Mouse (Mus musculus) MN1 (cell line): ENCODE results near the gene Gm8122.
"Not testable (repeated sequence)": the region's sequence is repeated elsewhere in the genome, so short reads cannot be mapped to it uniquely, and the experiment has no call there.

Experiments
- DNase-seq: peaks from one replicate; pipeline ENCODE4 v3.0.0-alpha.2; 2016; ENCODE audit warnings: low spot score

Gene Gm8122

DNA sequence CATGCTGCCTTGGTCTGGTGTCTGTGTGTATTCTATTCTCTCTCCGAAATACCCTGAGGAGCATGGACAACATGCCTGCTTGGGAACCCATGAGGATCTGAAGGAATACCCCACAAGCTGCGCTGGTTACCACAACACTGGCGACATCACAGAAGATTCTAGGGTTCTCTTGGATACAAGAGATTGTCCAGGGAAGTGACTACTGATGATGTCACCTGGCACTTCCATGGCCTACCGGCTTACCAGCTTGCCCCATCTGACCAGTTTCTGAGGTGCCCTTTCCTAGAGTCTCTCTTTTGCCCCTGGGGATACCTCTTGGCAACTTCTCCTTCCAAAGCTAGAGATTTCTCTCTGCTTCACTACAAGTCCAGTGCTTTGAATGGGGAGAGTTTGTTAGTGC, at the start of gene Gm8122:
Gene Gm8122 (minus strand): TSS at position 101 of the 400 bp plus-strand sequence.
- not testable (repeated sequence) for DNase-seq

DNA sequence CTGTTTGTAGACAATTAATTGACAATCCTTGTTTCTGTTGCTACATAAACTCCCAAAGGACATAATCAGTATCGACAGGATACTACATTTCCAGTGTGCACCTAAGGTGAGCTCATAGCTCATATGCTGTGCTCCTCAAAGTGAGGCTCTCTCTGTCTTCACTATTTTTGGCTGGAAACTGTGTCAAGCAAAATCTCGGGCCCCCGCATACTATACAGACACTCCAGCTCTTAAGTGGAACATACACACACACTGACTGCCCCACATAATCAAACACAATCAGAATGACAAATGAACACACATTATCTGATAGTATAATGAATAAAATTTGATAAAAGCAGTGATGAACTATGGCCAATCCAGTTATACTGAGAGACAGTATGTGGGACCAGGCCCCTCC, 43.6 kb upstream of the Gm8122 start:
- not testable (repeated sequence) for DNase-seq

DNA sequence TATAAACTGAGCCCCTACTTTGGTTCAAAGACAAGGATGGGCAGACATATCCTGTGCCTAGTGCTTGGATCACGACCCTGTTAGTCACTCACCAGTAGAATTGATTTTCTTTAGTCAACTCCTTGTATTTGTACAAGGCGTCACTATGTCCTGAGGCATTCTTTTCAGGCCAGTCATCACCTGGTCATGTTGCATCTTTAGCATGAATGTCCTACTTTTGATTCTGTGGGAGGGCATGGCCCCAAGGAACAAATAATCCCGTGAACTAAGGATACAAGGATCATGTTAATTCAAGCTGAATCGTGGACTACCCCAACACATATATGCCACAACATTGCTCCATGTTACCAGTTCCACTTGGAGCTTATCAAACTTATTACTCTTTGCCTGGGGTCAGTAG, 43.0 kb upstream of the Gm8122 start:
- DNase-seq: not testable (repeated sequence)

DNA sequence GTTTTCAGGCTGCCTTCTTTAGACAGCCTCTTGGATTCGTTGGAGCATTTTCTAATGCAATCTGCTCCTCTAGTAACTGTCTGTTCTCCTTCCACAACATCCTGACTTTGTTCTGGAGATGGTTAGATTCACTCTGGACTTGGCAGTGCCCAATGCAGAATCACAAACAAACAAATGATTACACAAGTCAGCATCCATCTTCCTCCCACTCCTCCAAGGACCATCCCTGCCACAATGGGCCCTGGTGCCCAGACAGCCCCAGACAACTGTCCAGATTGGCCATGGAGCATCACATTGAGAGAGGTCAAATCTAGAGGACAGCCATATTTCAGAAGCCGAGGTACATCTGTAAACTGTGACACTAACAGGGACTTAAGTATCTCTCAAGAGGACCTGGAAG, 42.4 kb upstream of the Gm8122 start:
- not testable (repeated sequence) for DNase-seq

DNA sequence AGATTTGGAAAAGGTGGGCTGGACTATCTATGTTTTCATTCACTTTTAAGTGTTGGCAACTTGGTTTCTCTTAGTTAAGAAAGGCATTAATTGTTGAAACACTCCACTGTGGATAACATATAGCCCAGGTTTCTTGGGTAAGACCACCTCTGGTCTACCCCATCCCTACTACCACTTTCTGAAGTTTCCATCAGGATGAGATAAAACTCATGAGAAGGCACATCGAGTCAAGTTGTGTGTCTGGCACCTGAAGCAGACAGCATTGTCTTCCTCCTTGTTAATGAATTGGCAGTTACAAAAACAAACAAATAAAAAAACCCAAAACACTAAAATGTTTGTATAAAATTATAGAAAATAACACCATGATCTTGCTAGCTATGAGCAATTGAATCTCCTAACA, 40.6 kb upstream of the Gm8122 start:
- not testable (repeated sequence) for DNase-seq

DNA sequence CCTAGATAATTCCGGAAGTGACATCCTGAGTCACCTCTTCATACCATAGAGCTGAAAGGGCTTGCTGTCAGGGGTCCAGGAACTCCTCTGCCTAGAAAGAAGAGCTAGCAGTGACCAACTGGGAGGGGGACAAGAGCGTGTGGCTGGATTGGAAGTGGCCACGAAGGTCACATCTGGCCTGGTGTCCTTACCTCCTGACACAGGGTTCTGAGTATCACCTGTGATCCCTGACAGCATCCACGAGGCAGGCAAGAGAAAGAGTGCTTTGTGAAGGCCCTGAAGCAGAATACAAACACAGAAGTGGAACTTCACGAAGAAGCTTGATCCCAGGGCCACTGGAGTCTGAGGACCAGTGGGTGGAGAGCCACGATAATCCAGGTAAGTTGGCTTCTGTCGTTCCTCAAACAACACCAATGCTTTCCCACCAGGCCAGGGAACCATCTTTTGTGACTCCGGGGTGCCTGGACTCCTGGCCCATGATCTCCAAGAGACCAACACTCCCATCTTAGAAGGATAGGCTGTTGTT, 39.9 kb upstream of the Gm8122 start, which contains the start of gene Gm9732:
Gene Gm9732 (plus strand): TSS at position 51 of the 526 bp plus-strand sequence.
- not testable (repeated sequence) for DNase-seq

DNA sequence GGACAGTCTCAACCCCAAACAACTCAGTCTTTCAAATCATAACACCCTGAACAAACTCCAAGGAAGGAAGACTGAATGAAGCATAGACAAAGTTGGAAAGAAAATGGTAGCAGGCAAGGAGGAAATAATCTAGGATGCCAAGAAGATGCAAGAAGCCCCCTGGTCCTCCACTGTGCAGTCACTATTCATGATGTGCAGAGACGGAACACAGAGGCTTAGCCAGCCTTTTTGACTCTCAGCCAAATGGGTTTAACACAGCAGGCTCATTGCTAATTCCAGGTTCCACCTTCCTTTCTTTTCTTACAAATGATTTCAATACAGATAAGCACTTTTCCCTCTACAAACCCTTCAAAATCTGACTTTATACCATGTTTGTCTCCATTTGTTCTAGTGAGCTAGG, 38.1 kb upstream of the Gm8122 start:
- not testable (repeated sequence) for DNase-seq

DNA sequence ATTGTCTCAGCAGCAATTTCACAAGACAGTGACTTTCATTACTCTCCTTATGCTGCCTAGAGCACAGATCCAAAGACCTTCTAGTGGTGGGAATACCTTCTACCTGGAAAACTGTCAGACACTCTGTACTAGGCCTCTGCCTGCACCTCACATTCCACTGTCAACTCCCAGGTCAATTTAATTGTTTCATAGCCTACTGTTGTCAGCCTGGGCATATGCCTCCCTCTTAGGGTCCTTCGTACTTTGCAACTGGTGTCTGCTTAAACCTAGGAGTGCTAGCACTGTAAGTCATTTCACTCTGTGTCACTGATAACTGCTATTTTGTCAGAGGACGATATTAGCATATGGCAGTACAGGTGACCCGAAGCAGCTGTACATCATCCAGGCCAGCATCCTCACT, 34.1 kb upstream of the Gm8122 start:
- DNase-seq: not testable (repeated sequence)

DNA sequence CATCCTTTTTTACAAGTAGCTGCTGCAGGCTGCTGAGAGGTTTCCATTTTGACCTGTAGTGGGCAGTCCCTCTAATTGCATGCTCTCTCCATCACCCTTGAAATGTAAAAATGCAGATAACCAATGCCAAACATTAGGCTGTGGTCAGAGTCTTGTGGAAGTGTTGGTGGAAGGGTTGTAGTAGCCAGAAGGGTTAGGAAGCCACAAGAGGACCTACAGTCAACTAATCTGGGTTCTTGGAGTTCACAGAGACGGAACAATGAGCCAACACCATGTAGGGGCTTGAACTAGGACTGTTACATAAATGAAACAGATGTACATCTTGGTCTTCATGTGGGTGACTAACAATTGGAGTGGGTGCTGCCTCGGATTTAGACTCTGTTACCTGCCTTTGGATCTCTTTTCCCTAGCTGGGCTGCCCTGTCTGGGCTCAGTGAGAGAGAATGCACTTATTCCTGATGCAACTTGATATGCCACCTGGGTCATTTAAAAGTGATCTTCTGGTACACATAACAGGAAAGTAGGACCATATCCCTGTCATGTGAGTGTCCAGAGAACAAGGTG, 33.5 kb upstream of the Gm8122 start:
- not testable (repeated sequence) for DNase-seq

DNA sequence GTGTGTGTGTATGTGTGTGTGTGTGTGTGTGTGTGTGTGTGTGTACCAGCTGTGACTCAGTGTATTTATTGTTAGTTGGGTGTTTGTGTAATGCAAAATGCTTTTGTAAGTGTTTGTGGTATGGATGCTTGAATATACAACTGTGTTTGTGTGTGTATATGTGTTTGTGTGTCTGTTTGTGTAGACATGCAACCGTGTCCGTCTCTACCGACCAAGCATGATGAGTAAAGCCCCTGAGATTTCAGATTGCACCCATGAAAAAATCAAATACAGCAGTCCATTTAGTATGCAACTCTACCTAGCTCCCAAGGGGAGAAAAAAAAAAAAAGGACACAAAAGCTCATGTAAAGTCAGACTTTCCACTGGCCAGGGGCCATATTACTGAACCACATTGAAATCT, 28.3 kb upstream of the Gm8122 start:
- DNase-seq: not testable (repeated sequence)

DNA sequence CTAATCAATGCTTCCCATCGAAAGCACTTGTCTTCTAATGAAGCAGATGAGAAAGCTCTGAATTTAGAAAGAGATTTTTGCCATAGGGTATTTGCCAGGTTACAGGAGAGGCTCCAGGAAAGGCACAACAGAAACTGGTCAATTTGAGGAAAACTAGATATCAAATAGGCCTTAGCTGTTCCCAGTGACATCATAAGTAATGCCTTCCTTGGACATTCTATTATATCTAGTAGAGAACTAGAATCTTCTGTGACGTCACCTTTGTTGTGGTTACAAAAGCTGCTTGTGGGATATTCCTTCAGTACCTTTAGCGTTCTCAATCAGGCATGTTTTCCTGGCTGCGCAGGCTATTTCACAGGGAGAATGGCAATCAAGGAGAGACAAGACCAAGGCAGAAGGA, 23.2 kb upstream of the Gm8122 start, which contains the start of gene Gm8126:
Gene Gm8126 (plus strand): TSS at position 301 of the 400 bp plus-strand sequence.
- not testable (repeated sequence) for DNase-seq

DNA sequence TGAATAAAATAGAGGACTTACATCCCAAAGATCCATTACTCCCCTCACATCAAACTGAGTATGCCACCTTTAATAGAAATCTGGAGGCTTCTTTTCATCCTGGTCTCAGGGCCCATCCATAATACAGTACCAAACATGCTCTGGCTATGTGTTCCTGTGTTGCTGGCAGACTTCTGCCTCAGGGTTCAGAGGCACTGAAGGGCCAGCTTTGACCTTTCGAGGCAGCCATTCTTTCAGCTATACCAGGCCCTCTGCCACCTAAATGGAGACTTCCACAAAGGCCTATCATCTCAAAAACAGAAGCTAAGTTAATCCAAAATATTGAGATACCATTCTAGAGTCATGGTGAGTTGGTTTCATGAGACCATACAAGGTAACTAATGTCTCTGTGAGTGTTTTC, 21.4 kb upstream of the Gm8122 start:
- not testable (repeated sequence) for DNase-seq

DNA sequence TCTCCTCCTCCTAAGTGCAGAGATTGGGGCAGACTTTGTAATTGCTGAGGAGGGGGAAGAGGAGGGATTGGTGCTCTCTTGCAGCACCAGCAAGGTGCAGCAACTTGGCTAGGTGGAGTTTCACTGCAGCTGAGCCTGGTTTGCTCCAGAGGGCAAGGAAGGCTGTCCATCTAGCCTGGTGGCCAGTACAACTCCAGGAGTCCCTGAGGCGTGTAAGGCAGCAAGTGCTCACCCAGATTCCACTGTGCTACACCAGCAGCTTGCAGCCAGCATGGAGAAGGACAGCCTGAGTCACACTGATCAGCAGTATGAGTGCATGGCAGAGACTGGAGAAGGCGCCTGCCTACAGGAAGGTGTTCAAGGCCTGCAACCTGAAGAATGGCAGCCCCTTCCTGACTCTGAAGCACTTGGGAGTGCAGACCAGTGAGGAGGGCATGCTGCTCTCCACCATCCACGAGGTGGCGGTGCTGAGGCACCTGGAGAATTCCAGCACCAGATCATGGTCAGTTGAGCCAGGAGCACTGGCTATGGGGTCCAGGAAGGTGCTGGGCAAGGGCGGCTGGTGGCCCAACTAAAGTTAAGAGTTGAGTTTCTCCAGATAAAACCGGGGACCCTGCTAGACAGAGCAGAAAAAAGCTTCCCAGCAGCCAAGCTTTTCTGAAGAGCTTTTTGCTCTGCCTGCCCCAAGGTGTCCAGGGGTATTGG, 15.6 kb upstream of the Gm8122 start:
- not testable (repeated sequence) for DNase-seq

DNA sequence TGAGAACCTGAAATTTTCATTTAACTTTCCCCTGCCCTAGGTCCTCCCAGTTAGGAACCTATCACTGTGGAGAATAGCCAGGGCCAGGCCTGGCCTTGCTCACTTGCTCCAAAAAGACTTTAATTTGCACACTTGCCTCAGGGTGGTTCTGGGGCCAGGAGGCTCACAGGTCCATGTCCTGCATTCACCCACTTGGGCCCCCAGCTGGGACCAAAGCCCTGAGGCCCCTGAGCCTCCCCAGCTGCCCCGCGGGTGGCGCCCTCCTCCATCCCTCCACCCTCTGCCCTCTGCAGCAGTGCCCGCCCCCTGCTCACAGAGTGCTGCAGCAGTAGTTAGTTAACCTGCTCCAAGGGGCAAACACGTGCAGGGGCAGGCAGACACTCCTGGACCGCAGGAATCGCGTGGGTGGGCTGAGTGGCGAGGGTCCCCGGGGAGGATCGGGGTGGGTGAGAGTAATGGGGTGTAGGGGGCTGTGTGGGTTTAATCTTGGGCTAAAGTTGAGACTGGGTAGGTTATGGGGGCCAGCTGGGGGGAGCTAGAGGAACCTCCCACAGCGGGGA, 14.6 kb upstream of the Gm8122 start:
- DNase-seq: not testable (repeated sequence)

DNA sequence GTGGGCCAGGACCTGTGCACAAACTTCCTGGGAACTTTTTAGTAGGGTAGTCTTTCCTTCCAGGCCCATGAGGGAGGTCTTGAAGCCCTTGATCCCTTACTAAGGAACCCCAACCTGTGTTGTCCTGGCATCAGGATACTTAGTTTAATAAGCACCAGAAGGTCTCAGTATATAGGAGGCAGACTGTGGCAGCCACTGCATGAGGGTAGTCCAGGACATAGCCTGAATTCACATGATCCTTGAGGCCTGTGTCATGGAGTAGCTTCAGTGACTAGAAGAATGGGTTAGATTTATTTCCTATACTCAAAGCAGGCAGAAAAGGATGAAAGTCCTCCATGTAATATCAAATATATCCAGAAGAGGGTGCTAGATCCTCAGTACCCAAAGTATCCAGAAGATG, 2.7 kb upstream of the Gm8122 start:
- DNase-seq: not testable (repeated sequence)
